Mouse (Mus musculus) T-helper 2 cell (primary cell): ENCODE results near the gene 2810021J22Rik.

Experiments used
- in situ Hi-C: fragments of 300-600 bp; cut with MboI, MseI; formaldehyde crosslinking; loops from one replicate; pipeline ENCODE4 v1.15.1; 2025; ENCODE audit warnings: high pct_unique_total_duplicates

The 2810021J22Rik gene

GRCm38 (mm10) chr11:58916879-58917744 is 50.1 kb downstream of the 2810021J22Rik start:
- in situ Hi-C loops, result no loop called here

- in situ Hi-C loops, result no loop called here
These were observed 50.8 kb downstream of the 2810021J22Rik start, which contains the start of gene Btnl10 for GRCm38 (mm10) chr11:58917745-58918366. Gene Btnl10 (plus strand): TSS chr11:58917908.

- in situ Hi-C loops, result no loop called here
These were observed 51.7 kb downstream of the 2810021J22Rik start for GRCm38 (mm10) chr11:58918759-58919158.

- in situ Hi-C loops, result no loop called here
These were observed 55.4 kb downstream of the 2810021J22Rik start for GRCm38 (mm10) chr11:58922420-58922819.

- in situ Hi-C loops, result no loop called here
These were observed 59.6 kb downstream of the 2810021J22Rik start for GRCm38 (mm10) chr11:58926651-58927050.

- in situ Hi-C loops, result no loop called here
These were observed 60.0 kb downstream of the 2810021J22Rik start for GRCm38 (mm10) chr11:58927053-58927452.

GRCm38 (mm10) chr11:58927790-58928651 is 61.0 kb downstream of the 2810021J22Rik start:
- in situ Hi-C loops, result no loop called here

GRCm38 (mm10) chr11:58929055-58929454 is 62.0 kb downstream of the 2810021J22Rik start:
- in situ Hi-C loops, result no loop called here

GRCm38 (mm10) chr11:58929641-58930040 is 62.6 kb downstream of the 2810021J22Rik start:
- in situ Hi-C loops, result no loop called here

GRCm38 (mm10) chr11:58930254-58930653 is 63.2 kb downstream of the 2810021J22Rik start:
- in situ Hi-C loops, result no loop called here

- in situ Hi-C loops, result no loop called here
These were observed 64.6 kb downstream of the 2810021J22Rik start for GRCm38 (mm10) chr11:58931576-58931975.
